Mouse (Mus musculus) heart, postnatal 0 days (tissue): ENCODE measurements at regions not wholly inside any gene's neighbourhood (a gene's known extent, or its start where the extent isn't known, plus 50 kb on each side); places are given as distances from the start of the nearest gene placed in this dataset.

ENCODE experiments used
- CTCF ChIP-seq: IDR thresholded peaks from 2 replicates; pipeline ENCODE4 v1.5.1; 2016; ENCODE audit warnings: antibody characterized with exemption, control low read depth, low read depth
- EP300 ChIP-seq: IDR thresholded peaks from 2 replicates; pipeline ENCODE4 v1.6.1; 2016; ENCODE audit warnings: antibody characterized with exemption, low read depth

DNA sequence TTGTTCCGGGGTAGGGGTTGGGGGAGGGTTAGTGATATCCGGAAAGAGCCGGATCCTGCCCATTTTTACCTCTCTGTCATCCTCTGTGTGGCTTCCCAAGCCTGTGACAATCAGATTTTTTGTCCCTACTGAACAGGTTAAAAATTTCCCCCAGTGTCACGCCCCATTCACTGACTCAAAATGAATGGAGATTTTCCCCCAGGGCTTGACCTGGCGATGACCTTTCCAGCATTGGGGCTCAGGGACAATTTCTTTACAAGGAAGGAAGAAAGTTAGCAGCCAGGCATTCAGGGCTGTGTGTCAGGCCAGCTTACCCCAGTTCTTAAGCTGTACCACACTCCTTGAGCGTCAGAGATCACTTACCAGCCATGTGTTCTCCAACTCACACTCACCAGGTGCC lies 55.9 kb upstream of the Gm9887 start:
- TF ChIP-seq CTCF (no peak), EP300 (no peak)
